Mouse (Mus musculus): ENCODE data around the gene Gtf2a1l.

Gtf2a1l gene

DNA sequence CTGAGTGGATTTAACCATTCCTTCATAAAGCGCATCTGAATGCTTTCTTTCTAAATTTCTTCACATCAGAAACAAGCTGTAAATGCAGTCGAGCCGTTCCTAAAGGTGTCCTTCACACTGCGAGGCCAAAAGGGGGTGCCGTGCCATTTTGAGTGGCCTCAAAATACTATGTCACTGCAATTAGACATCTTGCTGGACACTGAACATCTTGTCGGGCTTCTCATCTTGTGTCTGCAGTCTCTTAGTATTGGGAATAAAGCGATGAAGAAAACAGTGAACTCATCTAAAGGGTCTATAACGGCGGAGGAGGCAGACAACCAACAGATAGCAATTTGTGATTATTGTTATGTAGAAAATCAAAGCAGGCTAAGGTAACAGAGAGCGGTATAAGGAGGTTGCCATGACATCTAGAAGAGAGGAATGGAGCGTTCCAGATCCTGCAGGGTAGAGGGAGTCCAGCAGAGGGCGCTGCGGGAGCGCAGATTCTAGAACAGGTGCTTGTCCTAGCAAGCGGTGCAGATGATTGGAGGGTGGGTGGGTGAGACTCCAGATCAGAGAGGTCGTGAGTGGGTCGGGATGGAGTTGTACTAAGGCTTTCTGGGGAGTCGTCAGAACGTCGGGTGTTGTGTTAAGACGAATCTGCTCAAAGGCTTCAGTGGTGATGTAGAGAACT, 15.6 kb upstream of the Gtf2a1l start:
- peak; percentile 34 to 78 for DNase-seq (ENCODE audit: low spot score in 2 of 2)

DNA sequence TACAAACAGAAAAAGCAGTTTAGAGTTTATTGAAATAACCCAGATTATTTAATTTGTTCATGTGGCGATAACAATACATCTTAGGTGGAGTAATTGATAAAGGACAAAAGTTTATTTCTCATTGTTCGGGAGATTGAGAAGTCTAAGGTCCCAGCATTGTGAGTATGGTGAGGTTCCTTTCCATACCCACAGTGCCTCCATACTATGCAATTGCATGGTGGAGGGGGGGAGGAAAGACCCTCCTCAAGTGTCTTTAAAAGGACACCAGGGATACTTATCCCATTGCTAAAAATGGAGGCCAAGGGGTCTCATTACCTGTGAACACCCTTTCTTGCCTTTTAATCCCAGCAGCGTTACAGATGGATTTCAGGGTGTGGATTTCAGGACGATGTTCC, 15.1 kb upstream of the Gtf2a1l start:
- peak in 1 of 2 experiments; percentile 12 for DNase-seq (ENCODE audit: low spot score in 2 of 2)

GRCm38 (mm10) chr17:88658510-88658909, 9.9 kb upstream of the Gtf2a1l start:
- DNase-seq (ENCODE audit: low spot score in 2 of 2): no peak

GRCm38 (mm10) chr17:88666076-88666475, 2.4 kb upstream of the Gtf2a1l start:
- no peak for DNase-seq (ENCODE audit: low spot score in 2 of 2)

DNA sequence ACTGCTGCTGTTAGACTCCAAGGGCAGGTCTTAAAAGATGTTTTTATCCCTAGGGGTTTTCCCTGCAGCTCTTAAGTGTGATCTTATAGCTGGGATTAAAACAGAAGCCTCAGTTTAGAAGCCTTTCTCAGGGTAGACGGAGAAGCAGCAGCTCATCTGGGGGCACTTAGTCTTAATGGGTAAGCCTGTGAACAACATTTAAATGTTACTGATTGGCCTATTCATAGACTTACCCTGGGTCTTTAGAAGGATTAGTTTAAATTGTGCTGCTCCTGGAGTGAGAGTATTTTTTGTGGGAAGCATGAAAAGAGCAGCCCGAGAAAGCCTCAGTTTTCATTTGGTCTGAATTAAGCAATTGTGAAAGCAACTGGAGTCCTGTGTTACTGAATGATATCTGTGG, 1.5 kb downstream of the Gtf2a1l start:
- DNase-seq (ENCODE audit: low spot score in 2 of 2): no peak

DNA sequence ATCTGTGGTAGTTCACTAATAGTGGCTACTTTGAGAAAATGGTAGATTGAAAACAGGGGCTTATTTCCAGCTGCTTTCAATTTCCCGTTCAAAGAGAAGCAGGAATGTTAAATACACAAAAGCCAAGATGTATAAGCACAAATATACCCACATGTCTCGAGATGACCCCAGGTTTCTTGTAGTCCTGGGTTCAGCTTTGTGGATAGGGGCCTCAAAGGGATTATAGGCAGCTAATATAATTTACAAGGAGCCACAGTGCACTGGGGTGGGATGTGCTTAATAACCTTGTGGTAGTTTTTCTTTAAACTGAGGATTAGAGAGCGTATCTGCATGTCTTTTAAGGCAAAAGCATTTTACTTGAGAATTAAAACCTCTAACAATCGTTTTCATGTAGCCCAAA, 2.3 kb downstream of the Gtf2a1l start:
- DNase-seq (ENCODE audit: low spot score in 2 of 2): no peak

DNA sequence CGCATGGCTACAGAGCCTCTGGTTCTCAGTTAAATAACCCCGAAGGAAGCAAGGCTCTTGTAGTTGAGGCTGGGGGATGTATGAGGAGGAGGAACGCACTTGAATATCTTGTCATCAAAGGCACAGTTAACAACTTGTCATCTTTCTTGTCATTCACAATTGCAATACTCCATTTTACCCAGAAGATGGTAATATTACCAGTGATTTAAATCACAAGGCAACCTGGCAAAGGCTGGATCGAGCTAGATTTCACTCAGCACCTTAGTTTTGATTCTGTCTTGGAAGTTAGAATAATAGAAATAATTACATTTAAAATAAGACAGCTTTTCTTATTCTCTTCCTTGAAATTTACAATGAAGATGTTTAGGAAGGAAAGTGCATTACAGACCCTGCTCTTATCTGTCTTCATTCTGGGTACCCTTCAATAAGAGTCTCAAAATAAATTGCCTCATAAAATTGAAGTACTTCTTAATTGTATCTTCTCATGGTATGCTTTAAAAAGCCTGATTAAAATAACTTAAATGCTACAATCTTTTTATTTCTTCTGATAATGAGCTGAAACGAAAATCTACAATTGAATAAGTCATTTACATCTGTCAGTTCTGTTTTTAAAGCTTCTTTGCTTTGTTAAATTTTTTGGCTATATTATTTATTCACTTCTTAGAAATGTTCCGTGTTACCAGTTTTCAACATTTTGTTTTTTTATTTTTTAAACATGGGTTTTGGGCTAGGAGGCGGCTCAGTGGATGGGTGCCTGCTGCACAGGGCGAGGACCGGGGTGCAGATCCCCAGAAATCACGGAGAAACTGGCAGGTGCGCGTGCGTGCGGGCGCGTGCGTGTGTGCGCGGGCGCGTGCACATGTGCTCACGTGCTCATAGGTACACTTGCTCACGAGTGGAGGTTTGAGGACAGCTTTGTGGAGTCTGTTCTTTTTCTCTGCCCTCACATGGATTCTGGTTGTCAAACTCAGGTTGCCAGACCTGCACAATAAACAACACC, 7.2 kb downstream of the Gtf2a1l start:
- no peak for DNase-seq (ENCODE audit: low spot score in 2 of 2)

DNA sequence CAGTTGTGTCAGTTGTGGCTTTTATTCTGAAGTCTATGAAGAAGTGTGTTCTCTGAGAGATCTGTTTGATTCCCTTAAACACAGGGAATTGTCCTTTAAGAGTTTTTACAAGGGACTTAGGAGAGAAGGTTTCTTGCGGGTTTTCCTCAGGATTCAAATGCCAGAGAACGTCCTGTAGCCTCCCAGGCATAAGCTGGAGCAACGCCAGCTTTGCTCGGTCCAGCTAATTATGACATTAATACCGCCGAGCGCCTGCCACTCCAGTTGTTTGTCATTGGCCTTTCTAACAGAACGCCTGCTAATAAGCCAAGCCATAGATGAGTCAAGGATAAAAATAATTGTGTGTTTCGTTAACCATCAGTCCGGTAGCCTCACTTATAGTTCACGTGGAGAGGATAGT, 19.8 kb downstream of the Gtf2a1l start:
- DNase-seq (ENCODE audit: low spot score in 2 of 2): no peak

- DNase-seq (ENCODE audit: low spot score in 2 of 2): no peak
Measured at GRCm38 (mm10) chr17:88696656-88697333, 28.3 kb downstream of the Gtf2a1l start.

- no peak for DNase-seq (ENCODE audit: low spot score in 2 of 2)
Measured at GRCm38 (mm10) chr17:88700901-88701300, 32.4 kb downstream of the Gtf2a1l start.

- DNase-seq (ENCODE audit: low spot score in 2 of 2): no peak
Measured at GRCm38 (mm10) chr17:88702345-88702744, 33.9 kb downstream of the Gtf2a1l start.

GRCm38 (mm10) chr17:88703112-88703511, 34.7 kb downstream of the Gtf2a1l start:
- no peak for DNase-seq (ENCODE audit: low spot score in 2 of 2)

DNA sequence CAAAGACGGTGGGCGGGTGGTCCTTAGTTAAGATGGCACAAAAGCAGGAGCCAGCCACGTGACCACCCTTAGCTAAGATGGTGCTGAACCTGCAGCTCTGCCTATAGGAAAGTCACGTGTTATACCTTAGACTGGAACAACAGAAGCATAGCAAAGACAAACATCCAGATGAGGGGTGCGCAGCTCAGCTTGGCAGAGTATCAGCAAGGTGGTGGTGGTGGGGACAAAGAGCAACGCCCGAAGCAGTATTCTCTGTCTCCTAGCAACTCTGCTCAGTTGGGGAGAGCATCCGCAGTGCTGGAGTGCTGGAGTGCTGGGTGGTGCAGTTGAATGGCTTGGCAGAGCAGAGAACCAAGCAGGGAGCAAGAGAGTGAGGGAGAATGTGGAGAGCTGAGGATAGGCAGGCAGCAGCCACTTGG, 37.8 kb downstream of the Gtf2a1l start:
- DNase-seq (ENCODE audit: low spot score in 2 of 2): no peak

DNA sequence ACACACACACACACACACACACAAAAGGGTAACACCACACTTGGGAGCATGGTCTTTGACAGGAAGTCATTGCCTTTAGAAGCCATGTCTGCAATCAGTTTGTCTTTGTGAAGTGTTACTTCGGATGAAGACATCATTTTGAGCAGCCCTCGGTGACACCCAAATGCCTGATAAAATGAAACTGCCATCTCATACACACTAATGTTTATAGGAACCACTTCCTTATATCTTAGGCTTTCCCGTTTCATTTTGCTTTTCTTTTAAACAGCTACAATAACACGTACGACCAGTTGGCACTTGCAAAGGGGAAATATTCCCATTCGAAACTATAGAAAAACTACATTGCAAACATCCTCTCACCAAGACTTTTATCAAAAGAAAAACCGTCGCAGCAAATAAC, 81.2 kb downstream of the Gtf2a1l start:
- no peak for DNase-seq (ENCODE audit: low spot score in 2 of 2)

- DNase-seq (ENCODE audit: low spot score in 2 of 2): no peak
Measured at GRCm38 (mm10) chr17:88752827-88753471, 84.5 kb downstream of the Gtf2a1l start.

DNA sequence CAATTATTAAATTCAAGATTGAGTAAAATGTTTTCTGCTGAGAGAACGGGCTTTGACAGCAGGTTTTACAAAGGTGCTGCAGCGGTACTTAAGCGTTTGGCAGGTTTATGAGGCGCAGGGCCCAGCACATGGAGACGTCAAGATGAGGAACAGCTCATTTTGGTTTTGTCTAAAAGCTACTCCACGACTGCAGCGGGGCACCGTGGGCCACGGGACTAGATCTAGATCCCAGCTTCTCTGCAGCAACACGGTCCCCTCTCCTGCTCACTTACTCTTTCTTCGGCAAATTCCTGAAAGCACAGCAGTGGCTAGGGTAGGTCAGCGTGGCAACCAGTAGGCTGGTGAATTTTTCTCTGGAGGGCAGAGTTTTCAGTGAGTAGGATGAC, 85.0 kb downstream of the Gtf2a1l start:
- no peak for DNase-seq (ENCODE audit: low spot score in 2 of 2)

DNA sequence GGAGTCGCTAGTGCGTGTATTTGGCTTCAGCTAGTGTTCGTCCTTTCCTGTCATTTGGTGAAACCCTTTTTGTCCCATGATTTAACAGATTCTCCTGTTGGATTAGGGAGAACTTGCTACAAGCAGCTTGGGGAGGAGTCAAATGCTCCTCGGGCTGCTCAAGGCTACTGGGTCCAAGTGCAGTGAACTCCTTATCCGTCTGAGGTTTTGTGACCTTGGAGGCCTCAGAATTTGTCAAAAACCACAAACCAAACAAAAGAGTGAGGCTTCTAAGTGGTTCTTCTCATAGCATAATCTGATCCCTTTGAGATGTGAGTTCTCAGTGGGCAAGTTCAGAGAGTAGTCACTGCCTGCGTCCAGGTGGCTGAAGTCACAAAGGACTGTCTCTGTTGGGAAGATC, 87.3 kb downstream of the Gtf2a1l start:
- no peak for DNase-seq (ENCODE audit: low spot score in 2 of 2)

GRCm38 (mm10) chr17:88758003-88758437, 89.6 kb downstream of the Gtf2a1l start:
- DNase-seq (ENCODE audit: low spot score in 2 of 2): no peak

- no peak for DNase-seq (ENCODE audit: low spot score in 2 of 2)
Measured at GRCm38 (mm10) chr17:88763396-88764135, 95.1 kb downstream of the Gtf2a1l start.

- no peak for DNase-seq (ENCODE audit: low spot score in 2 of 2)
Measured at GRCm38 (mm10) chr17:88764136-88764485, 95.7 kb downstream of the Gtf2a1l start.

All from urinary bladder, postnatal 4 days (tissue).